Mouse (Mus musculus) spleen, postnatal 10 days (tissue): ENCODE results near the gene 1110051M20Rik.

ENCODE experiments used
- DNase-seq, 2 experiments: peaks; one replicate each; pipeline ENCODE4 v3.0.0; 2021 to 2022; ENCODE audit warnings: low spot score in 2 of 2

Gene 1110051M20Rik

DNA sequence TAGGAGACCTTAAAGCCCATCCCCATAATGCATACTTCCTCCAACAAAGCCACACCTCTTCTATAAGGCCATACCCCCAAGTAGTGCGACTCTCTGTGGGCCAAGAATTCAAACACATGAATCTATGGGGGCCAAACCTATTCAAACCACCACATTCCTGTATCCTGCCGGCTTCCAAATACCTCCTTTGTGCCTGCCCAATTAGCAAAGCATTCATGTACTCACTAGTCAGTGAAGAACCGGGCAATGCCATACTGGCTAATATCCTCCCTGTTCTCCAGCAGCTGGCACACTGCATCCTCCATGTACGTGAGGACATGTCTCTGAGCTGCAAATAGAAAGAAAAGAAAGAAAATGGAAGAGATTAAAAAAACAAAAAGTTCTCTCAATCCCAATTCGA, 22.9 kb downstream of the 1110051M20Rik start:
- no peak for DNase-seq

- DNase-seq = no peak
Observed at GRCm38 (mm10) chr2:91413811-91414210, 30.7 kb downstream of the 1110051M20Rik start.

- peak in 1 of 2 experiments; percentile 34 for DNase-seq
Observed at GRCm38 (mm10) chr2:91412361-91412760, 32.1 kb downstream of the 1110051M20Rik start.

- no peak for DNase-seq
Observed at GRCm38 (mm10) chr2:91411473-91411872, 33.0 kb downstream of the 1110051M20Rik start.

- DNase-seq = no peak
Observed at GRCm38 (mm10) chr2:91408031-91408430, 36.5 kb downstream of the 1110051M20Rik start.

GRCm38 (mm10) chr2:91405071-91405470, 39.4 kb downstream of the 1110051M20Rik start:
- no peak for DNase-seq

GRCm38 (mm10) chr2:91399727-91400126, 44.8 kb downstream of the 1110051M20Rik start:
- no peak for DNase-seq

GRCm38 (mm10) chr2:91399168-91399567, 45.3 kb downstream of the 1110051M20Rik start:
- no peak for DNase-seq

- no peak for DNase-seq
Observed at GRCm38 (mm10) chr2:91394078-91394477, 50.4 kb downstream of the 1110051M20Rik start.

GRCm38 (mm10) chr2:91388738-91389137, 55.8 kb downstream of the 1110051M20Rik start:
- no peak for DNase-seq

DNA sequence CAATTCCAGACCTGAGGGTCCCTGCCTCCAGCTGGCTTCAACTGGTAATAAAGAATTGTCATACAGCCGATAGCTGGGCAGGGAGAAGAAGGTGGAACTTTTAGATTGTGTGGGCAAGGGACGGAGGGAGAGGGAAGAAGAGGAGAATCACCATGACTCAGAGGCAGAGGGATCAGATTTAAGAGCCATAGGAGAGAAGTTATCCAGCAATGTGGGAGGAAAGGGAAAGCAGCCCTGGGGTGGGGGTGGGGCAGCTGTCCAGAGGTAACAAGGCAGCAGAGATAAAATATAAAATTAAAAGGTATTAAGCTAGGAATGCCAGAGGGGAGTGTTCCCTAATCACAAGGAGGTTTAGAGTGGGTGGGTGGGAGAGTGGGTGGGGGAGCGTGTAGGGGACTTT, 56.2 kb downstream of the 1110051M20Rik start:
- DNase-seq = no peak

GRCm38 (mm10) chr2:91387287-91387958, 57.1 kb downstream of the 1110051M20Rik start:
- no peak for DNase-seq

- no peak for DNase-seq
Observed at GRCm38 (mm10) chr2:91386547-91387286, 57.8 kb downstream of the 1110051M20Rik start.

- no peak for DNase-seq
Observed at GRCm38 (mm10) chr2:91383294-91383693, 61.2 kb downstream of the 1110051M20Rik start.

GRCm38 (mm10) chr2:91377038-91377437, 67.5 kb downstream of the 1110051M20Rik start:
- no peak for DNase-seq

- no peak for DNase-seq
Observed at GRCm38 (mm10) chr2:91370314-91370713, 74.2 kb downstream of the 1110051M20Rik start.

DNA sequence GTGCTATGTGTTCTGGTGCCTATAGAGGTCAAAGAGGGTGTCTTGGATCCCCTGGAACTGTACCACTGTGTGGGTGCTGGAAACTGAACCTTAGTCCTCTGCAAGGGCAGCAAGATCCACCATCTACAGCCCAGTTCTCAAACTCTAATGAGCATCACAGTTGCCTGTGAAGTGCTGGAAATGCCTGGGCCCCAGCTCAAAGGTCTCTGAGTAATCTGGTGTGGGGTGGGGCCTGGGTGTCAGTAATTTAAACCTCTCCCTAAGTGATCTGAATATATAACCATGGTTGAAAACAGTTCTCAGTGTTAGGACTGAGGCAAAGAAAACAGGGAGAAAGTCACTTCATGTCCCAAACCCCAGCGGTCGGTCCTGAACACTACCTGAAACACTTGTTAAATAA, 81.2 kb downstream of the 1110051M20Rik start:
- DNase-seq = no peak

DNA sequence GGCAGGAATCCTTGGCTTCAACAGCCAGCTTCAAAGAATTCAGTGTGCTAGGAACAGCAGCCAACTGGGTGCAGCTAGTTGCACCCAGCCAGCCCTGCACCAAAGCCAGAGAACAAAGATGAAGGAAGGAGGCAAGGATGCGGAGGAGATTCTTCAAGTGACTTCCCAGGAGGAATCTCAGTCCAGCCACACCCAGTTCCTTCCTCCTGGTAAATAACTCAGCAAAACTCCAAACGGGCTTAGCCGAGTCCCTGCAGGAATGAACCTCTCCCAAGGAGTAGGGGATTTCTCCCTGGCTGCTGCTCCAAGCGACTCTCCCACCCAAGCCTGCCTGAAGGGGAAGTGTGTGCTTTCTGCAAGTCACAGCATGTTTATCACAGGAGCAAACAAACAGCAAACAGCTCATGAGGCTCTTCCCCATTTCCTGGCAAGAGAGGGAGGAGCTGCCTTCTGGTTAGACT, 83.4 kb downstream of the 1110051M20Rik start:
- DNase-seq = no peak

- peak in 1 of 2 experiments; percentile 9 for DNase-seq
Observed at GRCm38 (mm10) chr2:91355767-91356166, 88.7 kb downstream of the 1110051M20Rik start.

DNA sequence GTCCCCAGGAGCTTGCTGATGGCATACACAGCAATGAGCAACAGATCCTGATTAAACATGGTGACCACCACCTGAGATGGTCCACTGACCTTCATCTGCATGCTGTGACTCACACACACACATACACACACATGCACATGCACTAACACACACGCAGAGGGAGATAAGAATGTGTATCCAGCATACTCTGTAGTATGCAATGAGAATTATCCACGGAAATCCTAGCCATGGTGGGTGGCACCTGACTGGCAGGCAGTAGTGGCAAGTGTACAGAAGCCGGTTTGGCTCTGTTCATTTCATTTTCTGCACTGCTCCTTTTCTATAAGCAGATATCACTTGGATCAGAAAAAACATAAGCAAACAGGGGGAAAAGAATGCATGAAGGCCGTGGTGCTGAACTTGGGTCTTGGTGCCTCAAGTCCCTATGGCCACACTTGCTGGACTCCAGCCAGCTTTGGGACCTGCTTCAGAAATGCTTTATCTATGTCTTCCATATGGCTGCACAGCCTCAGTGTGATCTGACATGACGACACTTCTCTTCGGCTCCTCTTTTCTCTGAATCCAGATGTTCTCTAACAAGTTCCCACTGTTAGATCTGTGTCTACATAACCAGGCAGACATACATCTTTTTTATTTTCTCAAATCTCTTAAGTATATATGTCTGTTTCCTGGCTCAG, 89.6 kb downstream of the 1110051M20Rik start:
- peak; percentile 49 to 80 for DNase-seq

- no peak for DNase-seq
Observed at GRCm38 (mm10) chr2:91353854-91354253, 90.7 kb downstream of the 1110051M20Rik start.

DNA sequence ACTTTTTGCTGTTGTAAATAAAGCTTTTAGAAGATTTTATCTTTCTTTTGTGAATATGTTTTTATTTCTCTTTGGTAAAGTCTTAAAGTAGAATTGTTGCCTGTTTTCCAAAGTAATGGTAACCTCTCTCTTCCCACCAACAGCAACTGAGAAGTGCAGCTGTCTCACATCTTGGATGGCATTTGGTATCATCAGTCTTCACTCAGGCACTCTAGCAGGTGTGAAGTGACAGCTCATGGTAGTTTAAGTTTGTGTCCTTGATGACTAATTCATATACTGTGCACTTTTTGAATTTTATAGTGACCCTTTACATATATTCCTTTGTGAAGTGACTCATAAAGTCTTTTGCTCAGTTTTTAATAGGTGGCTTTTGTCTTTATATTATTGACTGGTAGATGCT, 92.7 kb downstream of the 1110051M20Rik start:
- DNase-seq = no peak
